Mouse (Mus musculus) forebrain, embryonic 16.5 days (tissue): ENCODE measurements around the gene Zbtb17. TPM values are rescaled to one million over a fixed set of nuclear protein-coding genes. Genes with fewer than 3 reads are reported as not detected.

Experiments
- polyA plus RNA-seq: library from polyadenylated mRNA; unstranded; fragments of >200 nt; fragmentation: Nextera tagmentation; extraction: Ambion mirVana; gene quantifications from 2 replicates; pipeline ENCODE4 v1.2.1, GENCODE M21; 2015

Zbtb17 gene
- polyA plus RNA-seq, 1 experiment from 2014 or later, result 62.0 TPM

Other genes with a start within 250 kb of the Zbtb17 start
- gene Rsg1, start 230.7 kb upstream of the Zbtb17 start, polyA plus RNA-seq, result 8.3 and 11.0 TPM in 2 replicates
- 0.71 and 1.1 TPM in 2 replicates for gene Arhgef19, start 205.2 kb upstream of the Zbtb17 start, polyA plus RNA-seq
- 0.92 and 1.5 TPM in 2 replicates for gene Epha2, start 143.4 kb upstream of the Zbtb17 start, polyA plus RNA-seq
- 11.6 and 19.8 TPM in 2 replicates for gene Fam131c, start 76.4 kb upstream of the Zbtb17 start, polyA plus RNA-seq
- gene Clcnka, start 45.9 kb upstream of the Zbtb17 start, polyA plus RNA-seq, result not detected in 2 replicates
- gene Clcnkb, start 28.6 kb upstream of the Zbtb17 start, polyA plus RNA-seq, result 0.10 TPM in 1 of 2 replicates, not detected in the other
- not detected in 2 replicates for gene Hspb7, start 23.9 kb upstream of the Zbtb17 start, polyA plus RNA-seq
- gene Srarp, start 8.5 kb upstream of the Zbtb17 start, polyA plus RNA-seq, result not detected in 2 replicates
- gene Spen, start 93.9 kb downstream of the Zbtb17 start, polyA plus RNA-seq, result 16.0 and 19.1 TPM in 2 replicates
- gene Fblim1, start 161.4 kb downstream of the Zbtb17 start, polyA plus RNA-seq, result 18.8 and 27.8 TPM in 2 replicates
- 0.13 and 0.19 TPM in 2 replicates for gene Tmem82, start 174.0 kb downstream of the Zbtb17 start, polyA plus RNA-seq
- gene Slc25a34, start 179.2 kb downstream of the Zbtb17 start, polyA plus RNA-seq, result 0.08 TPM in 1 of 2 replicates, not detected in the other
- 5.0 and 7.0 TPM in 2 replicates for gene Plekhm2, start 220.2 kb downstream of the Zbtb17 start, polyA plus RNA-seq
- 0.99 and 1.4 TPM in 2 replicates for gene Rsc1a1, start 240.9 kb downstream of the Zbtb17 start, polyA plus RNA-seq